Mouse (Mus musculus): ENCODE results near the gene Fndc11. TPM values are rescaled to one million over a fixed set of nuclear protein-coding genes. Genes with fewer than 3 reads are reported as not detected.

The Fndc11 gene
- polyA plus RNA-seq, 1 experiment from 2014 or later, result 0.27 TPM

- Histone ChIP-seq H3K4me3 (no peak overlapping the region), H3K27me3 (replicated peaks) (no peaks in the 10 kb centered on the region), H3K9ac (no peak overlapping the region), H3K4me2 (no peak overlapping the region), H3K27ac (replicated peaks) (no peak overlapping the region), H3K36me3 (peaks cover 27% of the 10 kb centered on the region; the same call in 1 of the 2 replicates), H3K4me1 (peaks cover 16% of the 10 kb centered on the region), H3K9me3 (no peaks in the 10 kb centered on the region)
- no peak for ATAC-seq (ENCODE audit: extremely low read depth, insufficient number of reproducible peaks, low FRiP score, low TSS enrichment)
- 86% methylated on average over 9 of the region's 9 CpGs for WGBS
These were observed 19.4 kb downstream of the Fndc11 start for GRCm38 (mm10) chr2:181239261-181239660.

DNA sequence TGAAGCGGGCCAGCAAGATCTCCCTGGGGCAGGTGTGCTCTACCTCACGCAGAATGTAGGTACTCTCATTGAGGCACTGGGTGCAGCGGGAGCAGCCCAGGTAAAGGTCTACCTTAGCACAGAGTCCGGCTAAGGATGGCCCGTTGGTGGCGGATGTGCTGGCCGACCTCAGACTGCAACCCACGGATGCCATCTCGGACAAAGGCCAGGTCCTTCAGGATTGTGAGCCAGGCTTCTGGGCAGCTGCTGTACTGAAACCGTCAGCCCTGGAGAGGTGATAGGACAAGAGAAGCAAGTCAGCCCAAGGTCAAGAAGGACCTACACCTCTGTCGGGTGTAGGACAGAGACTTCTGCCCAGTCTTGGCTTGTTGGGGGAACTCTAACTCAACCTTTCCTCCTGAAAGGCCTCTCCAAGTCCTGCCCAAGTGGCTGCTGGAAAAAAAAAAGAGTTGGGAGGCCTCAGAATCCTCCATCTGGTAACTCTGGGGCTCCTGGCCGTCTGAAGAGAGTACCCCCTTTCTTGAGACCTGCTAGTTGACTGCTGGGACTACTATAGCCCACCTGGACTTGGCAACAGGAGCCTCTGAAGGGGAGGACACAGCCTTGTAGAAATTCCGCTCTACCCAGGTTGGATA, 21.1 kb downstream of the Fndc11 start:
- no peaks in the 10 kb centered on the region for H3K27me3 ChIP-seq (replicated peaks)
- peaks cover 16% of the 10 kb centered on the region for H3K4me1 ChIP-seq
- peak overlapping the region; percentile 57 for H3K4me3 ChIP-seq
- 83% methylated on average over 13 of the region's 13 CpGs for whole genome bisulfite sequencing
- ATAC-seq (ENCODE audit: extremely low read depth, insufficient number of reproducible peaks, low FRiP score, low TSS enrichment), result no peak
- H3K36me3 ChIP-seq, result peaks cover 21% of the 10 kb centered on the region; the same call in 1 of the 2 replicates
- H3K27ac ChIP-seq (replicated peaks), result no peak overlapping the region
- H3K9me3 ChIP-seq, result no peaks in the 10 kb centered on the region
- peak overlapping the region; percentile 74; the same call in 1 of the 2 replicates for H3K9ac ChIP-seq
- H3K4me2 ChIP-seq, result peak overlapping the region; percentile 69

DNA sequence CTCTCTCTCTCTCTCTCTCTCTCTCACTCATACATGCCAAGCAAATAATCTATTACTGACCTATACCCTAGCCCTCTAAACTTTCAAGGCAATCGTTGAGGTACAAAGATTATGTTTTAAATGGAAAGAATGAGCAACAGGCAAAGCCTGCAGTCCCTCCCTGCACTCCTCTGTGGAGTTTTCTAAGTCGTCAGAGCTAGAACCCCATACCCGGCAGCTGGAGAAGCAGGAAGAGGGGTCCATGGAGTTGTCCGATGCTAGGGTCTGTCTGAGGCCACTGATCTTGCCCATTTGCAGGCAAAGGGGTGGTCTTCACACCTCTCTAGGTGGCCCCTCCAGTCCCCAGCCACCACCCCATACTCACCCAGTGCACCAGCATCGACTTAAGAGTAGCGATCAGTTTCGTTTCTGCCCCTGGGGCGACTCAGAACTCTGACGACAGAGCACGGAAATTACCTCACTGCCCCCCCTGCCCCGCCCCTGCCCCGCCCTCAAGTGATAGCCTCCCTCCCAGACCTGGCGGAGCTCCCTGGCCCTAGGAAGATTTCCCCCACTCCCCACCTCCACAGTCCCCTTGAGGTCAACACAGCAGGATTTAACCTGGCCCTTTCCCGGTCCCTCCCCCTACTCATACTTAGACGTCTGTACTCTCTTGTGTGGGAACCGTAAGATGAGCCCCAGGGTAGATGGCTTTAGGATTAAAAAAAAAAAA, 21.9 kb downstream of the Fndc11 start, which contains the start of gene Helz2:
Helz2 (minus strand) TSS at position 426 of the 712 bp plus-strand sequence.
- Histone ChIP-seq H3K9me3 (no peaks in the 10 kb centered on the region), H3K4me2 (peak within 1 kb of the TSS; percentile 69), H3K4me1 (peaks cover 16% of the 10 kb centered on the region), H3K4me3 (peak within 1 kb of the TSS; percentile 57), H3K36me3 (0 out of 2 replicates have a peak, but pooled peaks cover 16% of the 10 kb centered on the region), H3K27me3 (replicated peaks) (no peaks in the 10 kb centered on the region), H3K27ac (replicated peaks) (no peak within 1 kb of the TSS), H3K9ac (peak within 1 kb of the TSS; percentile 74)
- 8% methylated on average over 16 of the region's 16 CpGs for WGBS
- ATAC-seq (ENCODE audit: extremely low read depth, insufficient number of reproducible peaks, low FRiP score, low TSS enrichment), result peak; percentile 49; the same call in 1 of the 2 replicates

- Histone ChIP-seq H3K4me2 (peak overlapping the region; percentile 69), H3K9me3 (no peaks in the 10 kb centered on the region), H3K9ac (peak overlapping the region; percentile 74), H3K4me1 (peaks cover 16% of the 10 kb centered on the region), H3K27me3 (replicated peaks) (no peaks in the 10 kb centered on the region), H3K4me3 (peak overlapping the region; percentile 57), H3K27ac (replicated peaks) (no peak overlapping the region), H3K36me3 (0 out of 2 replicates have a peak, but pooled peaks cover 13% of the 10 kb centered on the region)
- 73% methylated on average over 3 of the region's 3 CpGs for WGBS
- ATAC-seq (ENCODE audit: extremely low read depth, insufficient number of reproducible peaks, low FRiP score, low TSS enrichment), result no peak
These were observed 22.5 kb downstream of the Fndc11 start for GRCm38 (mm10) chr2:181242314-181242665.

GRCm38 (mm10) chr2:181243706-181244394, 24.0 kb downstream of the Fndc11 start:
- WGBS, result 26% methylated on average over 11 of the region's 11 CpGs
- Histone ChIP-seq H3K9me3 (no peaks in the 10 kb centered on the region), H3K4me2 (no peak overlapping the region)

DNA sequence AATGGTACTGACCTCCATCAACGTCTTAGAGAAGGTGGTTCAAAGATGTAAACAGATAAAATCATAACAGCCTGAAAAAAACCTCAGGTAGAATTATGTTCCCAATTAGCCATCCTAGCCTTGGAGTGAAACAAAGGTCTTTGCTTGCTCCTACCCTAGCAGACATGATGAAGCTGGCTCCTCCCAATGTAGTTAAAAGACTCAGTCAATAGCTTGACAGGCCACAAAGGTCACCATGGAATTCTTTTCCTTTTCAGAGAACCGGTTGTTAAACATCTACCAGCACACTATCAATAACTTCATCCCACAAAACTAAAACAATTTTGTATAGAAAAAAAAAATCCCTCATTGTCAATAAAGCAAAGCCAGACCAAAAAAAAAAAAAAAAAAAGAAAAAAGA, 25.2 kb downstream of the Fndc11 start:
- no peaks in the 10 kb centered on the region for H3K36me3 ChIP-seq
- no peak overlapping the region for H3K9ac ChIP-seq
- H3K4me1 ChIP-seq, result peaks cover 16% of the 10 kb centered on the region
- H3K4me2 ChIP-seq, result no peak overlapping the region
- H3K27ac ChIP-seq (replicated peaks), result no peak overlapping the region
- WGBS, result 46% methylated on average over 2 of the region's 2 CpGs
- H3K27me3 ChIP-seq (replicated peaks), result no peaks in the 10 kb centered on the region
- H3K4me3 ChIP-seq, result no peak overlapping the region
- ATAC-seq (ENCODE audit: extremely low read depth, insufficient number of reproducible peaks, low FRiP score, low TSS enrichment), result no peak
- no peaks in the 10 kb centered on the region for H3K9me3 ChIP-seq

More at GRCm38 (mm10) chr2:181243706-181244394, 24.0 kb downstream of the Fndc11 start:
- H3K9ac ChIP-seq, result no peak overlapping the region
- peaks cover 16% of the 10 kb centered on the region for H3K4me1 ChIP-seq
- H3K27me3 ChIP-seq (replicated peaks), result no peaks in the 10 kb centered on the region
- no peak overlapping the region for H3K4me3 ChIP-seq
- no peak overlapping the region for H3K27ac ChIP-seq (replicated peaks)
- no peak for ATAC-seq (ENCODE audit: extremely low read depth, insufficient number of reproducible peaks, low FRiP score, low TSS enrichment)
- 0 out of 2 replicates have a peak, but pooled peaks cover 6% of the 10 kb centered on the region for H3K36me3 ChIP-seq

DNA sequence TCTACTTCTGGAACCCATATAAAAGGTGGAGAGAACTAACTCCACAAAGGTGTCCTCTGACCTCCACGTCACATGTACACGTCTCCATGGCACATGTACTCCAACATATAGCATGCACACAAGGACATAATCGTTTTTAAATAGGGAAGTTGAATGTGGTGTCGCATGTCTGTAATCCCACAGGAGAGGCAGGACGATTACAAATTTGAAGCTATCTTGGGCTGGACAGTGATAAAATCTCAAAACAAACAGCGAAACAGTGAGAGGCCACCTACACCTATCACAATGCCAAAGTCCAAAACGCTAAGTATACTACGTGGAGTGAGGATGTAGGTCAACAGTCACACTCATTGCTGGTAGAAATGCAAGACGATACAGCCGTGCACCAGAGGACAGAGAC, 29.4 kb downstream of the Fndc11 start:
- no peaks in the 10 kb centered on the region for H3K27me3 ChIP-seq (replicated peaks)
- no peaks in the 10 kb centered on the region for H3K4me1 ChIP-seq
- no peak overlapping the region for H3K9ac ChIP-seq
- no peak overlapping the region for H3K4me2 ChIP-seq
- no peaks in the 10 kb centered on the region for H3K9me3 ChIP-seq
- peaks cover 38% of the 10 kb centered on the region for H3K36me3 ChIP-seq
- no peak overlapping the region for H3K27ac ChIP-seq (replicated peaks)
- H3K4me3 ChIP-seq, result no peak overlapping the region
- ATAC-seq (ENCODE audit: extremely low read depth, insufficient number of reproducible peaks, low FRiP score, low TSS enrichment), result no peak
- 80% methylated on average over 10 of the region's 10 CpGs for WGBS

DNA sequence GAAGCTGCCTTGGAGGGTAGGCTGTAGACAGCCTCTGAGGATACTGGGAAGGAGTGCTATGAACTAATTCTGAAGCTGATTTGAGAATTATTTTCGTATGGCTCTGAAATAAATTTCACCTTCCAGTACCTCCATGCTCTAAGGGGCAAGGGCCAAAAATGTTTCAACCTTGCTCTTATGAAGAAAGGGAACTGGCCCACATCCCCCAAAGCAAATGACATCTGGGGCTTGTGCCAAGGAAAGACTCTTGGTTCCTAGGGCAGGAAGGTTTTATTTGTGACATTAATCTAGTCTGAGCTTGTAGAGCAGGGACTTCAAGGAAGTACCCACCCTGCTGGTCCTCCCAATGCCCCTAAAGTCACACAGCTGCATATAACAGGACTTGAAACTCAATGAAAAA, 32.0 kb downstream of the Fndc11 start:
- 71% methylated on average over 1 of the region's 1 CpGs for WGBS
- no peaks in the 10 kb centered on the region for H3K27me3 ChIP-seq (replicated peaks)
- H3K9ac ChIP-seq, result no peak overlapping the region
- H3K9me3 ChIP-seq, result no peaks in the 10 kb centered on the region
- H3K4me2 ChIP-seq, result no peak overlapping the region
- peaks cover 62% of the 10 kb centered on the region for H3K36me3 ChIP-seq
- no peak overlapping the region for H3K27ac ChIP-seq (replicated peaks)
- no peaks in the 10 kb centered on the region for H3K4me1 ChIP-seq
- no peak overlapping the region for H3K4me3 ChIP-seq
- ATAC-seq (ENCODE audit: extremely low read depth, insufficient number of reproducible peaks, low FRiP score, low TSS enrichment), result no peak

DNA sequence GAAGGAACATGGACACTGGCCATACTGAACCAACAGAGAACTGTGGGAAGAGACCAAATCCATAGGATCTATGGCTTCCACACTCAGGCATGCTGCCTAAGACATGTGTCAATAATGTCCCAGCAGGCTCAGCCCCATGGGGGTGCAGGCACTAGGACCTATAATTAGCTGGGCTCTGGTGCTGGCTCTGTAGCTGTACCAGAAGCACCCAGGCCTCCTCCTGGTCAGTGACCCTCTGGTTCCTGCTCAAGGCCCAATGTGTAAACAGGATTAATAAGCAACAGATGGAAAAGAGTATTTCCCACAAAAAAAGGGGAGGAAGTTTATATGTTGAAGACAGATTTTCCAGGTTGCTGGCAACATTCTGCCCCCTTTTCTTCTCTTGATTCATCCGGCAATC, 33.4 kb downstream of the Fndc11 start:
- WGBS, result 75% methylated on average over 1 of the region's 1 CpGs
- no peak overlapping the region for H3K9ac ChIP-seq
- H3K27ac ChIP-seq (replicated peaks), result no peak overlapping the region
- no peaks in the 10 kb centered on the region for H3K9me3 ChIP-seq
- H3K27me3 ChIP-seq (replicated peaks), result no peaks in the 10 kb centered on the region
- H3K4me1 ChIP-seq, result no peaks in the 10 kb centered on the region
- H3K36me3 ChIP-seq, result peaks cover 76% of the 10 kb centered on the region
- ATAC-seq (ENCODE audit: extremely low read depth, insufficient number of reproducible peaks, low FRiP score, low TSS enrichment), result no peak
- no peak overlapping the region for H3K4me3 ChIP-seq
- no peak overlapping the region for H3K4me2 ChIP-seq

DNA sequence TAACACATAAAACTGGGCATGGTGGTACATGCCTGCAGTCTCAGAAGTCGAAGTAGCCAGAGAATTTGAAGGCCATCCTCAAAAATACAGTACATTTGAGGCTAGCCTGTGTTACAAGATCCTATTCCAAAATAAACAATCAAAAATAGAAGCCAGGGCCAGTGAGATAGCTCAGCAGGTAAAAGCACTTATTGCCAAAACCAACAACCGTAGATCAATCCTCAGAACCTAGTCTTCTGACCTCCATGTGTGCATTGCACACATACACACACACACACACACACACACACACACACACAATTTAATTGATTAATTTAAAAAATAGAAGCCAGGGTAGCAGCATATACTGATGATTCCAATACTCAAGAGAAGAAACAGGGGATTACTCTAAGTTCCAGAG, 47.0 kb downstream of the Fndc11 start:
- Histone ChIP-seq H3K4me2 (no peak overlapping the region), H3K9ac (no peak overlapping the region), H3K27ac (replicated peaks) (no peak overlapping the region), H3K9me3 (no peaks in the 10 kb centered on the region), H3K4me1 (no peaks in the 10 kb centered on the region), H3K4me3 (no peak overlapping the region), H3K27me3 (replicated peaks) (no peaks in the 10 kb centered on the region), H3K36me3 (peaks cover 87% of the 10 kb centered on the region)
- ATAC-seq (ENCODE audit: extremely low read depth, insufficient number of reproducible peaks, low FRiP score, low TSS enrichment), result no peak
- 98% methylated on average over 2 of the region's 2 CpGs for WGBS

DNA sequence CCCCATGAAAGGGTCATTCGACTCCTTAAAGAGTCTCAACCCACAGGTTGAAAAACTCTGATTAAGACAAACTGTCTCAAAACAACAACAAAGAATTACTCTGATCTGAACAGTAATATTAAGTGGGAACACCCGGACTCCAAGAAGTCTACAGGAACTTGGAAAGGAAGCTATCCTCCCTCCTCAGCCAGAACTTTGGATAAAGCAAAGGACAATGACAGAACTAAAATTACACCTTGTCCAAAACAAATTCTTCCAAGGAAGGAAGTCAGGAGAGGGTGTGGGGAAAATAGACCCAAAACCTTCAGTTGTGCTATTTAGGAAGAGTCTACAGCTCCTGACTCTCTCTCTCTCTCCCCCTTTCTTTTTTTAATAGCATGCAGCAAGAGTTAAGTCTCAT, 52.3 kb downstream of the Fndc11 start:
- H3K4me3 ChIP-seq, result no peak overlapping the region
- no peak overlapping the region for H3K4me2 ChIP-seq
- H3K4me1 ChIP-seq, result no peaks in the 10 kb centered on the region
- H3K9ac ChIP-seq, result no peak overlapping the region
- 88% methylated on average over 2 of the region's 2 CpGs for WGBS
- peaks cover 85% of the 10 kb centered on the region for H3K36me3 ChIP-seq
- H3K27me3 ChIP-seq (replicated peaks), result no peaks in the 10 kb centered on the region
- H3K27ac ChIP-seq (replicated peaks), result no peak overlapping the region
- no peaks in the 10 kb centered on the region for H3K9me3 ChIP-seq
- ATAC-seq (ENCODE audit: extremely low read depth, insufficient number of reproducible peaks, low FRiP score, low TSS enrichment), result no peak

Data from heart, embryonic 13.5 days (tissue).